Mouse (Mus musculus) heart, postnatal 0 days (tissue): ENCODE data around the gene Jmjd1c.

Source experiments
- CTCF ChIP-seq: IDR thresholded peaks from 2 replicates; pipeline ENCODE4 v1.5.1; 2016; ENCODE audit warnings: antibody characterized with exemption, control low read depth, low read depth
- EP300 ChIP-seq: IDR thresholded peaks from 2 replicates; pipeline ENCODE4 v1.6.1; 2016; ENCODE audit warnings: antibody characterized with exemption, low read depth

- TF ChIP-seq CTCF (no peak), EP300 (no peak)
Observed at GRCm38 (mm10) chr10:67187952-67188351, 92.0 kb downstream of the Jmjd1c start.
